Comparison of ENCODE assay signal across 8 mouse cellular contexts in genomic region chr3:135440221-135440620, GRCm38 (mm10). TPM values are rescaled to one million over a fixed set of nuclear protein-coding genes. Genes with fewer than 3 reads are reported as not detected.
DNase-seq lines count a peak whose midpoint lies in the region; ATAC-seq and TF ChIP-seq lines count a peak whose summit lies in the region.

No protein-coding gene starts in this region.

- H3K4me3 ChIP-seq in intestine, postnatal 0 days (ENCODE audit: low read depth, low read length), result peak overlapping the region; percentile 67
- H3K4me3 ChIP-seq in liver, embryonic 14.5 days (ENCODE audit: insufficient read depth in 1 of 2, low read depth in 2 of 2, low read length in 2 of 2), result peak overlapping the region; percentile 90 to 91
- H3K4me3 ChIP-seq in myocyte, result peak overlapping the region; percentile 98

- peak overlapping the region; percentile 66 for H3K4me2 ChIP-seq in intestine, postnatal 0 days (replicated peaks; ENCODE audit: low read depth)
- peak overlapping the region; percentile 91 for H3K4me2 ChIP-seq in liver, embryonic 14.5 days (ENCODE audit: low read depth)
- peak overlapping the region; percentile 70 for H3K4me2 ChIP-seq in myocyte (ENCODE audit: low read depth)

- peak overlapping the region; percentile 96 for H3K9ac ChIP-seq in intestine, postnatal 0 days (ENCODE audit: low read depth, low read length)
- H3K9ac ChIP-seq in liver, embryonic 14.5 days (replicated peaks), result peak overlapping the region; percentile 93

- H3K79me2 ChIP-seq in myocyte (ENCODE audit: control insufficient read depth, insufficient read depth), result peaks cover 59% of the 10 kb centered on the region

- peak overlapping the region; percentile 94 for H3ac ChIP-seq in myocyte (ENCODE audit: control insufficient read depth, insufficient read length)

- H3K27me3 ChIP-seq in intestine, postnatal 0 days (replicated peaks; ENCODE audit: control insufficient read depth, insufficient read depth, low read length), result no peaks in the 10 kb centered on the region
- H3K27me3 ChIP-seq in liver, embryonic 14.5 days (ENCODE audit: control insufficient read depth, insufficient read depth, low read length), result no peaks in the 10 kb centered on the region
- H3K27me3 ChIP-seq in myocyte (ENCODE audit: control insufficient read depth, insufficient read depth, insufficient read length), result no peaks in the 10 kb centered on the region

- no peak for TF ChIP-seq CTCF in intestine, postnatal 0 days (IDR thresholded peaks at IDR 0.05; ENCODE audit: low read depth)
- no peak for TF ChIP-seq CTCF in liver, embryonic 14.5 days (IDR thresholded peaks at IDR 0.05; ENCODE audit: low read depth)

- DNase-seq in urinary bladder, postnatal 36 days (ENCODE audit: low spot score in 2 of 2), result peak; percentile 24 to 30
- DNase-seq in urinary bladder, adult 2 months (ENCODE audit: low spot score), result no peak
- peak; percentile 64 for DNase-seq in c-Kit-negative CD71-positive TER-119-positive erythroid progenitor cells, embryonic 14.5 days (ENCODE audit: low read depth, low spot score)
- peak; percentile 20 for DNase-seq in forelimb bud, embryonic 11.5 days (ENCODE audit: low read depth, low spot score)
- peak; percentile 55 to 66 (median 57) for DNase-seq in liver, embryonic 14.5 days (ENCODE audit: low read depth in 3 of 3, low spot score in 3 of 3)
- DNase-seq in thymus, postnatal 0 days (ENCODE audit: low spot score), result peak; percentile 73

- ATAC-seq in intestine, postnatal 0 days, result no peak
- ATAC-seq in liver, embryonic 14.5 days (ENCODE audit: insufficient read depth), result no peak

- H3K36me3 ChIP-seq in intestine, postnatal 0 days (ENCODE audit: control insufficient read depth, insufficient read depth), result no peaks in the 10 kb centered on the region
- H3K36me3 ChIP-seq in liver, embryonic 14.5 days (replicated peaks; ENCODE audit: control insufficient read depth, insufficient read depth, low read depth), result peaks cover 17% of the 10 kb centered on the region
- H3K36me3 ChIP-seq in myocyte (ENCODE audit: control insufficient read depth, insufficient read depth), result peaks cover 37% of the 10 kb centered on the region

- 6% methylated on average over 7 of the region's 7 CpGs for WGBS in intestine, postnatal 0 days
- 5% methylated on average over 7 of the region's 7 CpGs for WGBS in liver, embryonic 14.5 days (ENCODE audit: insufficient replicate concordance)

- H3K4me1 ChIP-seq in intestine, postnatal 0 days (replicated peaks; ENCODE audit: control insufficient read depth, insufficient read depth, low read length), result peaks cover 10% of the 10 kb centered on the region
- H3K4me1 ChIP-seq in liver, embryonic 14.5 days (replicated peaks; ENCODE audit: control insufficient read depth in 2 of 2, insufficient read depth in 2 of 2, low read length in 1 of 2), result peaks cover 9% of the 10 kb centered on the region in 2 experiments

- no peak for TF ChIP-seq EP300 in liver, embryonic 14.5 days (IDR thresholded peaks at IDR 0.05; ENCODE audit: low read depth)

- H3K27ac ChIP-seq in intestine, postnatal 0 days (ENCODE audit: low read depth, low read length), result peak overlapping the region; percentile 100
- H3K27ac ChIP-seq in liver, embryonic 14.5 days, result peak overlapping the region; percentile 95

- H3K9me3 ChIP-seq in intestine, postnatal 0 days (ENCODE audit: control insufficient read depth), result no peaks in the 10 kb centered on the region
- H3K9me3 ChIP-seq in liver, embryonic 14.5 days (ENCODE audit: control insufficient read depth, low read length), result no peaks in the 10 kb centered on the region

- peak; percentile 61 for TF ChIP-seq POLR2A in myocyte (IDR thresholded peaks at IDR 0.05; ENCODE audit: insufficient read length, low read depth)

TF ChIP-seq in myocyte, 11 proteins besides CTCF, POLR2A, EP300 and RAD21:
- TF ChIP-seq REST (IDR thresholded peaks at IDR 0.05; ENCODE audit: insufficient read depth, insufficient read length), result no peak
- 0 out of 2 replicates have a peak, but pooled peaks have one; percentile 9 for TF ChIP-seq CEBPB (IDR thresholded peaks at IDR 0.05; ENCODE audit: insufficient read depth, poor library complexity, severe bottlenecking)
- TF ChIP-seq POLR2AphosphoS2 (IDR thresholded peaks at IDR 0.05; ENCODE audit: insufficient read length, low read depth), result peak; percentile 79

RNA-seq across cellular contexts. Expression of gene Ube2d3, which starts 2.3 kb away (rescaled TPM):
- polyA plus RNA-seq in urinary bladder, adult 2 months (2012; rRNA removed), result 217 and 252 TPM in 2 replicates
- polyA plus RNA-seq in intestine, postnatal 0 days (2015; fragmentation: Nextera tagmentation; extraction: Ambion mirVana), result 383 and 404 TPM in 2 replicates
- 104 and 112 TPM in 2 replicates for polyA plus RNA-seq in liver, embryonic 14.5 days (2012; rRNA removed)
- 246 and 266 TPM in 2 replicates for polyA plus RNA-seq in liver, embryonic 14.5 days (2014; fragmentation: Nextera tagmentation; extraction: Ambion mirVana)
- 237 TPM for polyA plus RNA-seq in myocyte (2012; fragmentation: generic; extraction: Trizol)
- polyA plus RNA-seq in thymus, postnatal 0 days (2015; fragmentation: Nextera tagmentation; extraction: Ambion mirVana), result 616 and 646 TPM in 2 replicates

RNA-seq across cellular contexts. Expression of gene Cisd2, which starts 16.5 kb away (rescaled TPM):
- polyA plus RNA-seq in urinary bladder, adult 2 months (2012; rRNA removed), result 27.1 and 33.8 TPM in 2 replicates
- polyA plus RNA-seq in intestine, postnatal 0 days (2015; fragmentation: Nextera tagmentation; extraction: Ambion mirVana), result 41.6 and 44.3 TPM in 2 replicates
- 10.3 and 16.5 TPM in 2 replicates for polyA plus RNA-seq in liver, embryonic 14.5 days (2012; rRNA removed)
- 22.3 and 23.8 TPM in 2 replicates for polyA plus RNA-seq in liver, embryonic 14.5 days (2014; fragmentation: Nextera tagmentation; extraction: Ambion mirVana)
- 10.8 TPM for polyA plus RNA-seq in myocyte (2012; fragmentation: generic; extraction: Trizol)
- 53.5 and 64.7 TPM in 2 replicates for polyA plus RNA-seq in thymus, postnatal 0 days (2015; fragmentation: Nextera tagmentation; extraction: Ambion mirVana)

RNA-seq across cellular contexts. Expression of gene Manba, which starts 45.2 kb away (rescaled TPM):
- polyA plus RNA-seq in urinary bladder, adult 2 months (2012; rRNA removed), result 9.8 and 16.3 TPM in 2 replicates
- polyA plus RNA-seq in intestine, postnatal 0 days (2015; fragmentation: Nextera tagmentation; extraction: Ambion mirVana), result 18.6 and 20.9 TPM in 2 replicates
- polyA plus RNA-seq in liver, embryonic 14.5 days (2012; rRNA removed), result 1.5 and 2.2 TPM in 2 replicates
- 4.9 and 5.7 TPM in 2 replicates for polyA plus RNA-seq in liver, embryonic 14.5 days (2014; fragmentation: Nextera tagmentation; extraction: Ambion mirVana)
- polyA plus RNA-seq in myocyte (2012; fragmentation: generic; extraction: Trizol), result 4.8 TPM
- 8.4 and 9.3 TPM in 2 replicates for polyA plus RNA-seq in thymus, postnatal 0 days (2015; fragmentation: Nextera tagmentation; extraction: Ambion mirVana)
